Mouse (Mus musculus): ENCODE measurements at regions not wholly inside any gene's neighbourhood (a gene's known extent, or its start where the extent isn't known, plus 50 kb on each side); places are given as distances from the start of the nearest gene placed in this dataset.

DNA sequence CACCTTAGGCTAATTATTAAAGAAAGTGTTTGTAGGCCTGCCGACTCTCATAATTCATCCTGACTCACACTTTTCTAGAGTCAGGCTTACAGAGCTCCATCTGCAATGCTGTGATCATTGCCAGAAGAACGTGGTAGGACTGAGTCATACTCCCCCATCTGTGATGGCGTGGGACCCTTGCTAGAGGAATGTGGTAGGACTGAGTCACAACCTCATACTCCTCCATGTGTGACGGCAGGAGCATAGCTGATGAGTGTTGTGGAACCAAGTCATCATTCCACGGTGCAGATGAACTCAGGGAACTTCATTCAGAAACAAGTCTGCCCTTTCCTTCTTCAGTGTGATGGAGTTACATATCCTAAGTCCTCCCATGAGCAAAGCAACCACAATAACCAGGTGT, 193.4 kb upstream of the Nrp1 start:
- no peak for TF ChIP-seq CTCF (IDR thresholded peaks at IDR 0.05; ENCODE audit: control insufficient read depth, insufficient read depth, insufficient replicate concordance, low read depth, low read length)
- no peak for TF ChIP-seq POLR2A (IDR thresholded peaks at IDR 0.05; ENCODE audit: control insufficient read depth, low read depth, low read length)
- Histone ChIP-seq H3K4me1 (ENCODE audit: control insufficient read depth, insufficient read depth, low read length) (no peaks in the 10 kb centered on the region), H3K27me3 (ENCODE audit: control insufficient read depth, insufficient read depth, low read length) (no peaks in the 10 kb centered on the region), H3K4me3 (ENCODE audit: control insufficient read depth, low read depth, low read length) (no peak overlapping the region), H3K36me3 (ENCODE audit: control insufficient read depth, insufficient read depth, low read length) (no peaks in the 10 kb centered on the region), H3K27ac (ENCODE audit: control insufficient read depth, insufficient read depth, low read depth, low read length) (no peak overlapping the region)

DNA sequence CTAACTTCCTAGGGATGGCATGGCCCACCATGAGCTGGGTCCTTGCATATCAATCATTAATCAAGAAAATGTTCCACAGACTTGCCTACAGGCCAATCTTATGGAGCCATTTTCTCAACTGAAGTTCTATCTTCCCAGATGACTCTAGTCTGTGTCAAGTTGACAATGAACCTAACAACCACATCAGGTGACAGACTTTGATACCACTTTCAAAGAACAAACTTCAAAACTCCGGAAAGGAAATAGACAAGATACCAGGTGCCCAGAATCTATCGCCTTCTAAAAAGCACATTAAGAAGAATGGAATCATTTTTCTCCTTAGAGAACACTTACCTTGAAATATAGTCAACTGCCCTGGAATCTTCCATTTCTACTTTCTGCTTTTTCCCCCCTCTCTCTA, 192.8 kb upstream of the Nrp1 start:
- no peaks in the 10 kb centered on the region for H3K36me3 ChIP-seq (ENCODE audit: control insufficient read depth, insufficient read depth, low read length)
- TF ChIP-seq POLR2A (IDR thresholded peaks at IDR 0.05; ENCODE audit: control insufficient read depth, low read depth, low read length) (no peak), CTCF (IDR thresholded peaks at IDR 0.05; ENCODE audit: control insufficient read depth, insufficient read depth, insufficient replicate concordance, low read depth, low read length) (no peak)
- no peak overlapping the region for H3K4me3 ChIP-seq (ENCODE audit: control insufficient read depth, low read depth, low read length)
- H3K4me1 ChIP-seq (ENCODE audit: control insufficient read depth, insufficient read depth, low read length): no peaks in the 10 kb centered on the region
- no peak overlapping the region for H3K27ac ChIP-seq (ENCODE audit: control insufficient read depth, insufficient read depth, low read depth, low read length)
- no peaks in the 10 kb centered on the region for H3K27me3 ChIP-seq (ENCODE audit: control insufficient read depth, insufficient read depth, low read length)

DNA sequence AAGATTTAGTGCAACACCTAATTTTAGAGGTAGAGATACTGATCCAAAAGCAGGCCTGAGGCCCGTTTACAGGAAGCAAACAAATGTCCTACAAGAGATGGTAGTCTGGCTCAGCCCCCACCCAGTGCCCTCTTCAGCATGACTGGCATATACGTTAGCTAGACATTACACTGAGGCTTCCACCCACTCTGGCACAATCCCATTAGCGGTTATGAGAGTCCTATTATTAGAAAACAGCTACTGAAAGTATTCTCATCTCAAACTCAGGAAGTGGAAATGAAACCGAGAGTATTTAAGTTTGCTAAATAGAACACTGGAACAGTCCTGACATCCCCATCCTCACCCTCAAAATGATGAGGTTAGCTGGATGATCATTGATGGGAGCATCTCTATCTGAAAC, 192.3 kb upstream of the Nrp1 start:
- Histone ChIP-seq H3K4me1 (ENCODE audit: control insufficient read depth, insufficient read depth, low read length) (no peaks in the 10 kb centered on the region), H3K27ac (ENCODE audit: control insufficient read depth, insufficient read depth, low read depth, low read length) (no peak overlapping the region), H3K36me3 (ENCODE audit: control insufficient read depth, insufficient read depth, low read length) (no peaks in the 10 kb centered on the region), H3K27me3 (ENCODE audit: control insufficient read depth, insufficient read depth, low read length) (no peaks in the 10 kb centered on the region), H3K4me3 (ENCODE audit: control insufficient read depth, low read depth, low read length) (no peak overlapping the region)
- TF ChIP-seq CTCF (IDR thresholded peaks at IDR 0.05; ENCODE audit: control insufficient read depth, insufficient read depth, insufficient replicate concordance, low read depth, low read length): no peak
- TF ChIP-seq POLR2A (IDR thresholded peaks at IDR 0.05; ENCODE audit: control insufficient read depth, low read depth, low read length): no peak

DNA sequence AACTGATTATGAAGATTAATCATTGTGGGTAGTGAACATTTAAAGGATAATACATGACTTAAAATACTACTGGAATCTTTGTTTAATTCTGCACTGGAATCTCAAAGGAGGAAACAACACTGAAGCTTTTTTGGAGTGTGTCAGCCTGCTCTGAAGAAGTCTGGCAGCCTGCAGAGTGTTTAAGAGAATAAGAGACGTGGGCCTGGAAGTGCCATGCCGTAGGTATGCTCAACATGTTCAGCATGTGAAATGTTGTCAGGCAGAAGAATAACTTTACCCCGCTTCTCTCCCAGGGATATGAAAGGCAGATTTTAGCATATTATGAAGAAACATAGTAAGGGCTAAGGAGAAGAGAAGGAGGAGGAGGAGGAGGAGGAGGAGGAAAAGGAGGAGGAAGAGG, 189.6 kb upstream of the Nrp1 start:
- H3K4me1 ChIP-seq (ENCODE audit: control insufficient read depth, insufficient read depth, low read length): no peaks in the 10 kb centered on the region
- no peaks in the 10 kb centered on the region for H3K36me3 ChIP-seq (ENCODE audit: control insufficient read depth, insufficient read depth, low read length)
- H3K27me3 ChIP-seq (ENCODE audit: control insufficient read depth, insufficient read depth, low read length): no peaks in the 10 kb centered on the region
- no peak overlapping the region for H3K4me3 ChIP-seq (ENCODE audit: control insufficient read depth, low read depth, low read length)
- no peak for TF ChIP-seq CTCF (IDR thresholded peaks at IDR 0.05; ENCODE audit: control insufficient read depth, insufficient read depth, insufficient replicate concordance, low read depth, low read length)
- TF ChIP-seq POLR2A (IDR thresholded peaks at IDR 0.05; ENCODE audit: control insufficient read depth, low read depth, low read length): no peak
- no peak overlapping the region for H3K27ac ChIP-seq (ENCODE audit: control insufficient read depth, insufficient read depth, low read depth, low read length)

GRCm38 (mm10) chr8:128171116-128171515, 187.3 kb upstream of the Nrp1 start:
- Histone ChIP-seq H3K27me3 (ENCODE audit: control insufficient read depth, insufficient read depth, low read length) (no peaks in the 10 kb centered on the region), H3K27ac (ENCODE audit: control insufficient read depth, insufficient read depth, low read depth, low read length) (no peak overlapping the region), H3K36me3 (ENCODE audit: control insufficient read depth, insufficient read depth, low read length) (no peaks in the 10 kb centered on the region), H3K4me3 (ENCODE audit: control insufficient read depth, low read depth, low read length) (no peak overlapping the region), H3K4me1 (ENCODE audit: control insufficient read depth, insufficient read depth, low read length) (no peaks in the 10 kb centered on the region)
- TF ChIP-seq CTCF (IDR thresholded peaks at IDR 0.05; ENCODE audit: control insufficient read depth, insufficient read depth, insufficient replicate concordance, low read depth, low read length) (no peak), POLR2A (IDR thresholded peaks at IDR 0.05; ENCODE audit: control insufficient read depth, low read depth, low read length) (no peak)

DNA sequence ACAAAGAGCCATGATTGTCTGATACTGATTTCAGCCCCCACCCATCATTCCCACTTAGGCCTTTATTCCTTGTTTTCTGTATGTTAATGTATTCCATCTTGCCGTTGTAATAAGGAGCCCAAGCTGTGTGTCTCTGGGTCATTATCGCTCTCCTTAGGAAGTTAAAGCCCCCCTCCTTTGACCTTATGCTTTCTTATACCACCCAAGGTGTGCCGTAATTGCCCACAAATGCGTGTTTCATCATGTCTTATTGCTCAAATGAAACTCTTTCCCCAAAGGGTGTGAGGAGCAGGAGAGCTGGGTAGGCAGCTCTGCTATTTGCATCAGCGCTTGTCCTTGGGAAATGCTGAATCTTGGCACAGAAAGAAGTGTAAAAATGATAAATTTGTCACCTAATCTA, 178.2 kb upstream of the Nrp1 start:
- Histone ChIP-seq H3K4me3 (ENCODE audit: control insufficient read depth, low read depth, low read length) (no peak overlapping the region), H3K36me3 (ENCODE audit: control insufficient read depth, insufficient read depth, low read length) (no peaks in the 10 kb centered on the region), H3K27me3 (ENCODE audit: control insufficient read depth, insufficient read depth, low read length) (no peaks in the 10 kb centered on the region), H3K27ac (ENCODE audit: control insufficient read depth, insufficient read depth, low read depth, low read length) (no peak overlapping the region), H3K4me1 (ENCODE audit: control insufficient read depth, insufficient read depth, low read length) (peaks cover 3% of the 10 kb centered on the region; the same call in 1 of the 2 replicates)
- no peak for TF ChIP-seq CTCF (IDR thresholded peaks at IDR 0.05; ENCODE audit: control insufficient read depth, insufficient read depth, insufficient replicate concordance, low read depth, low read length)
- TF ChIP-seq POLR2A (IDR thresholded peaks at IDR 0.05; ENCODE audit: control insufficient read depth, low read depth, low read length): no peak

DNA sequence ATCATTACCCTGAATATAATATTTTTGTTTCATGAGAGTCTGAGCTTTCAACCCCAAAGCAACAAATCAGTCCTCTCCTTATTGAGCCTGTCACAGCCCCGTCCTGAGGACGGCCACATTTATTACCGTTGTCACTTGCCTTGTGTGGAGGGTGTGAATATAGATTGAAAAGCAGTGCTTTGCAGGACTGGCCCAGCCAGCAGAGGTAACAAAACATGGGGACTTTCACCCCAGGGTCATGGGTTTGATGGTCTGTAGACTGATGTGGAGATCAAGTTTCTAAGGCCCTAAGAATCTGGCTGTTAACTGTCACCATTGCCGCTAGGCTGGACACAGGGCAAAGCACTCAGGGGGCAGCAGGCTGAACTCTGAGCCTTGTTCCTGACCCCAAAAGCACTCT, 175.3 kb upstream of the Nrp1 start:
- no peak overlapping the region for H3K27ac ChIP-seq (ENCODE audit: control insufficient read depth, insufficient read depth, low read depth, low read length)
- no peak for TF ChIP-seq POLR2A (IDR thresholded peaks at IDR 0.05; ENCODE audit: control insufficient read depth, low read depth, low read length)
- TF ChIP-seq CTCF (IDR thresholded peaks at IDR 0.05; ENCODE audit: control insufficient read depth, insufficient read depth, insufficient replicate concordance, low read depth, low read length): no peak
- H3K36me3 ChIP-seq (ENCODE audit: control insufficient read depth, insufficient read depth, low read length): no peaks in the 10 kb centered on the region
- peaks cover 3% of the 10 kb centered on the region; the same call in 1 of the 2 replicates for H3K4me1 ChIP-seq (ENCODE audit: control insufficient read depth, insufficient read depth, low read length)
- H3K27me3 ChIP-seq (ENCODE audit: control insufficient read depth, insufficient read depth, low read length): no peaks in the 10 kb centered on the region
- H3K4me3 ChIP-seq (ENCODE audit: control insufficient read depth, low read depth, low read length): no peak overlapping the region

GRCm38 (mm10) chr8:128188321-128188720, 170.1 kb upstream of the Nrp1 start:
- Histone ChIP-seq H3K4me1 (ENCODE audit: control insufficient read depth, insufficient read depth, low read length) (no peaks in the 10 kb centered on the region), H3K4me3 (ENCODE audit: control insufficient read depth, low read depth, low read length) (no peak overlapping the region), H3K27ac (ENCODE audit: control insufficient read depth, insufficient read depth, low read depth, low read length) (no peak overlapping the region), H3K36me3 (ENCODE audit: control insufficient read depth, insufficient read depth, low read length) (no peaks in the 10 kb centered on the region), H3K27me3 (ENCODE audit: control insufficient read depth, insufficient read depth, low read length) (no peaks in the 10 kb centered on the region)
- TF ChIP-seq CTCF (IDR thresholded peaks at IDR 0.05; ENCODE audit: control insufficient read depth, insufficient read depth, insufficient replicate concordance, low read depth, low read length): no peak
- TF ChIP-seq POLR2A (IDR thresholded peaks at IDR 0.05; ENCODE audit: control insufficient read depth, low read depth, low read length): no peak

All from testis, adult 2 months (tissue).